Mouse (Mus musculus): Measurements from ENCODE around the gene Hist1h2ab.
"Not testable (repeated sequence)": the region's sequence is repeated elsewhere in the genome, so short reads cannot be mapped to it uniquely, and the experiment has no call there.

Gene Hist1h2ab

DNA sequence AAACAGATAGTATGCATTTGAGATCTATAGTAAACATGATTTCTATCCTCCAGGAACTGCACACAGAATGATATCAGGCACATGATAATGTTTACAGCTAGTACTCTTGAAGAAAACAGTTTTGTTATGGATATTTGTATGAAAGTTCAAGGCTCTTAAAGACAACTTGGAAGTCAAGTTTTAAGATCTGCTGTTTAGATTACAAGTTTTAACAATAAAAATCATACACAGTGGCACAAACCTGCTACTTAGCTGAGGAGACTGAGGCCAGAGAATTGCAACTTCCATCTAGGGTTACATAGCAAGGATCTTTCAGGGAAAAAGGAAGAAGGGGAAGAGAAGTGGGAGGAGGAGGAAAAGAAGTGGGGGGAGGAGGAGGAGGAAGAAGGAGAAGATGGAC is 4.1 kb downstream of the Hist1h2ab start:
- no peak for DNase-seq

DNA sequence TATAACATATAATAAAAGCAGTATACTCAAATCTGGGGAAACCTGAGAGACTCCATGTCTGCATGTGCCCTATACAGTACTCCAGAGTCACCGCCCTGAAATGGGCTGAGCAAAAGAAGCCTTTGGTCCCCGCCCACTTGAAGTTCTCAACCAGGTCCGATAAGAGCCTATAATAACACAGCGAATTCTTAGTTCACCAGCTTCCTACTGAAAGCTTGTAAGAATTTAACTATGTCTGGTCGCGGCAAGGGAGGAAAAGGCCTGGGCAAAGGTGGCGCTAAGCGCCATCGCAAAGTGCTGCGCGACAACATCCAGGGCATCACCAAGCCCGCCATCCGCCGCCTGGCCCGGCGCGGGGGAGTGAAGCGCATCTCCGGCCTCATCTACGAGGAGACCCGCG is 5.9 kb downstream of the Hist1h2ab start, which contains the start of gene Hist1h4b:
Gene Hist1h4b (plus strand): TSS at position 224 of the 400 bp plus-strand sequence.
- peak; percentile 98 for DNase-seq

DNA sequence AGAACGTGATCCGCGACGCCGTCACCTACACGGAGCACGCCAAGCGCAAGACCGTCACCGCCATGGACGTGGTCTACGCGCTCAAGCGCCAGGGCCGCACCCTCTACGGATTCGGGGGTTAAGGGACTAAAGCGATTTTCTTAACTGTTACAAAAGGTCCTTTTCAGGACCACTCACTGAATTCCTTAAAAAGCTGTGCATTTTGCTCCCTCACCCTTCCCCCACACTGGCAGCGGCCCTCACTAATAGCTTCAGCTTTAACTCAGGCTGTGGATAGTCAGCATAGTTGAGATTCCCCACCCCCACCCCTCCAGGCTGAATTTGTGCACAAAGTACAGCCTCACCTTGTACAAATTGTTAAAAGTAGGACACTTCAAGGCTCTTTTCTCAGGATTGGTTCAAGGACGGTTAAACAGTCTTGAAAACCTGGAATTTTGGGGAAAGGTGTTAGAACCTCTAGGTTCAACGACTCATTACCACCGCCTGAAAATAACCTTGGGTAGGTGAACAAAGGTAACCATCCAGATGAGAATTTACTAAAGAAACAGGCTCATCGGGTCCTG is 6.4 kb downstream of the Hist1h2ab start:
- no peak for DNase-seq

DNA sequence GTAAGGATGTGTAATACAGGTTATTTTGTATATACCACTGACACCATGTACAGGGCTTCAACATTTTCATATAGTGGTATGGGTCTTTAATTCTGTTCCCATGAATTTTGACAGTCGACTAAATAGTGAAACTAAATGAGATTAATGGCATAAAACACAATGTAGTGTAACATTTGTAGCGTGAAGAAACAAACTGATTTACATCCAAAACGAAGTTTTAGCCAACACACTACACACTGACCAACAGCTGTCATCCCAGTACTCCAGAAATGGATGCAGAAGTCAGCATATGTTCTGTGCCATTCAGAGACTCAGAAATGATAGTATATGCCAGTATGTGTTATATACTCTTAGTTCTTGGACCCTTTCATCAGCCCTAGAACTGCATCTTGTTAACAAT is 7.0 kb downstream of the Hist1h2ab start:
- no peak for DNase-seq

DNA sequence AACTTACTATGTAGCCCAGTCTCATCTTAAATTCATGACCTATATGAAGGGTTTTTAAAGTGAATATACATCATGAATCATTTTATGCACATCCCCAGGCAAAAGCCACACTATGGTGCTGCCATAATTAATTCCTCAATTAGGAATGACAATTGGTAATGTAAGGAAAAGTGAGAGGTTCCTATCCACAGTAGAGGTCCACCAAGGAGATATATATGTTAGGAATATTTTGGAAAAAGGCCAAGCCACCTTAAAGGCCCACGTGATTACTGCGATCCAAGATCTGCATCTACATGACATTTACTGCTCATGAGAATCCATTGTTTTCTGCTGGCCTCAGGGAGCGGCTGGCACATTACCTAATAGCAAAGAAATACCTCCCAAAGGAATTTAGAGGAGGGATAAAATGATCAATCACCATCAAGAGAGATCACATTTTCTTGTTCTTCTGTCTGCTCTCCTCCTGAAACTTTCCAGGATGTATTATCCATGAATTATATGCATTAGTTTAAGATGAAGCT is 8.4 kb downstream of the Hist1h2ab start:
- DNase-seq: no peak

DNA sequence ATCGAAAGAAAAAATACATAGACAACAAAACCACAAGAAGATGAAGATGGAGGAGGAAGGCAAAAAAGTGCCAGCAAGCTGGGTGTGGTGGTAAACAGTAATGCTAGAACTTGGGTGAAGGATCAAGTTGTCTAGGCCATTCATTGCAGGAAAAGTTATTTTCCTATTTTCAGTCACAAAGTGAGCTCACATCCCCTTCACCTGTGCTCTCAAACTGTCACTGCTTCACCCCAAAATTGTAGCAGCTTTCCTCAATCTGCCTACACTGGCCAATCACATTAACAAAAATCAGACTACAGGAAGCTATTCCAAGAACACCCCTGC is 9.0 kb downstream of the Hist1h2ab start:
- no peak for DNase-seq

DNA sequence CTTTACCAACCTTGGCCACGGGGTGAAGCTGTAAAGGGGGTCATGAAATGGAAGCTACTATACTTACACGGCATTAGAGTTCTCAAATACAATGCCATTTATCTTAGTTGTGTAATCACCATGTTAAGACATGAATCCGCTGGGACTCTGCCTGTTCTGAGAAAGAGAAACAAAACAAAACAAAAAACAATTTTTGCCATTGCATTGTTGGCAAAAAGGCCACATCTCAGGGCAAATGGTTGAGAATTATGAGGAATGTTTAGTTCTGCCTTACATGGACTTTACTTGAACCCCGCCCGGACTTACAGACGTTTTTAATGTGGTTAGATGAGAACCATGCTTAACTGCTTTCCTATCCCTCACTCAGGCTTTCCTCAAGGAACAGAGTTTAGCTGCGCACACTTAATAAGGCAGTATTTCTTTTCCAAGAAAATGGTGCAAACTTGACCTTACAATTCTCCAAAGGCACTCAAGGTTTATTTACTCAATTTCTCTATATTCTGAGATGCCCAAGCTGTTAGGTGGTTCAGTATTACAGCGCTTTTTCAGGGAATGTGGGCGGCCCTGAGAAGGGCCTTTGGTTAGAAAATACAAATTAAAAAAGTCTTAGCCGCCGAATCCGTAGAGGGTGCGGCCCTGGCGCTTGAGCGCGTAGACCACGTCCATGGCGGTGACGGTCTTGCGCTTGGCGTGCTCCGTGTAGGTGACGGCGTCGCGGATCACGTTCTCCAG is 9.5 kb downstream of the Hist1h2ab start:
- DNase-seq: no peak

DNA sequence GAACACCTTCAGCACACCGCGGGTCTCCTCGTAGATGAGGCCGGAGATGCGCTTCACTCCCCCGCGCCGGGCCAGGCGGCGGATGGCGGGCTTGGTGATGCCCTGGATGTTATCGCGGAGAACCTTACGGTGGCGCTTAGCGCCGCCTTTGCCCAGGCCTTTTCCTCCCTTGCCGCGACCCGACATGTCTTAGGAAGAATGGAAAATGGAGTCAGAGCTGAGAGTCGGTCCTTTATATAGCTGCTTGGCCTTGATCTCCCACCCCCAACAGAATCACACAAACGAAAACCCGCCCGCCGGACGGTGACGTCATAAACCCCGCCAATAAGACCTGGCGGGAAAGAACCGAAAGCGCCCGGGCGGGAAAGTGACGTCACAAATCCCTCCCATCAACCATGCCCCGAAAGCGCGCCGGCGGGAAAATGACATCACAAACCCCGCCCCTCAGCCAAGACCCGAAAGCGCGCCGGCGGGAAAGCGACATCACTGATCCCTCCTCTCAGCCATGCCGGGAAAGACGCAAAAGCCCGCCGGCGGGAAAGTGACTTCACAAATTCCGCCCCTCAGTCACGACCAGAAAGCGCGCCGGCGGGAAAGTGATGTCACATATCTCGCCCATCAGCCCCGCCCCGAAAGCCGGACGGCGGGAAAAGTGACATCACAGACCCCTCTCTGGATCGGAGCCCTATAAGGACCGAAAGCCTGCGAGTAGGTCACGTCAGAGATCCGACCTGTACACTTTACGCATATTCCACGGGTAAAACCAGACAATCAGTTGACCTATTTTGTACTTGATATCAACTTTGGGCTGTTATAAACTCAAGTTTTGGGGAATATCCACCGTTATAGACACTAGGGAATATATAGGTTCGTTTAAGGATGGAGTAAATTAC is 10.3 kb downstream of the Hist1h2ab start, which contains the start of gene Hist1h4a:
Gene Hist1h4a (minus strand): TSS at position 259 of the 893 bp plus-strand sequence.
- DNase-seq: peak; percentile 99

DNA sequence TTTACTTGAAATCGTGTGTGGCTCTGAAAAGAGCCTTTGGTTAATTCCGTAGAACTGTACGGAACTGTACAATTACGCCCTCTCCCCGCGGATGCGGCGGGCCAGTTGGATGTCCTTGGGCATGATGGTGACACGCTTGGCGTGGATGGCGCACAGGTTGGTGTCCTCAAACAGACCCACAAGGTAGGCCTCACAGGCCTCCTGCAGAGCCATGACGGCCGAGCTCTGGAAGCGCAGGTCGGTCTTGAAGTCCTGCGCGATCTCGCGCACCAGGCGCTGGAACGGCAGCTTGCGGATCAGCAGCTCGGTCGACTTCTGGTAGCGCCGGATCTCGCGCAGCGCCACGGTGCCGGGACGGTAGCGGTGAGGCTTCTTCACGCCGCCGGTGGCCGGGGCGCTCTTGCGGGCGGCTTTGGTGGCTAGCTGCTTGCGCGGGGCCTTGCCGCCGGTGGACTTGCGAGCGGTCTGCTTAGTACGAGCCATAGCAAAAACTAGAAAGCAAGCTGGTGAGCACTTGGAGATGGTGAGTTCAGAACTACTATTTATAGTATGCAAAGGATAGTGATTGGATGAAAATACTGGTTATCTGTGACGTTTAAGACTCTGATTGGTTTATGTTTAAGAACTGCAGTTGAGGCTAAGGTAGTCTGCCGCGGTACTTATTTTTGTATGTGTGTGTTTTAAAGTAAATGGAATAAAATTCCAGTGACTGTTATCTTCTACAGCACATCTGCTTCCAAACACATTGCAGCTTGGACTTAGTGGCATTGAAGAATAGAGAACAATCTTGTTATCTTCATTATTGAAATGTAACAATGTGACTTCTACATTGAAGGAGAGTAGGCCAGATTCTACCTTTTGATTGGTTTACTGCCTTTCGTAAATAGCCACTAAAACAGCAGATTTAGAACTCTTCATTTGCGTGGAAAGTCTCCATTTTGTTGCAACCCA is 11.2 kb downstream of the Hist1h2ab start, which contains the start of gene Hist1h3a:
Gene Hist1h3a (minus strand): TSS at position 516 of the 951 bp plus-strand sequence.
- DNase-seq: peak; percentile 71

DNA sequence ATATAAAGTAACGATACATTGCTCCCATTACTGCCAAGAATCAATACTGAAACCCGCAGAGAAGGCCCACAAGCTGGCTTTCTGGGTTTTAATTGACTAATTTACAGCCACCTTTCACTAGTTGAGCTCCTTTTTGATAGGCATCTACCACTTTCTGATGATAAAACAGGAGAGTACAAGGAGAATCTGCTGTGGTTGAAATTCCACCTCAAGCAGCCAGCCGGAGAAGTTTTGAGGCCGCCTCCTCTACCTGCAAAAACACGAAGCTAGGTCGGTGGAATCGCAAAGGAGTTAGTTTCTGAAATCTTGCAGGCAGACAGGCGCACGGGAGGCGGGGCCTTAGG is 12.3 kb downstream of the Hist1h2ab start:
- DNase-seq: no peak

DNA sequence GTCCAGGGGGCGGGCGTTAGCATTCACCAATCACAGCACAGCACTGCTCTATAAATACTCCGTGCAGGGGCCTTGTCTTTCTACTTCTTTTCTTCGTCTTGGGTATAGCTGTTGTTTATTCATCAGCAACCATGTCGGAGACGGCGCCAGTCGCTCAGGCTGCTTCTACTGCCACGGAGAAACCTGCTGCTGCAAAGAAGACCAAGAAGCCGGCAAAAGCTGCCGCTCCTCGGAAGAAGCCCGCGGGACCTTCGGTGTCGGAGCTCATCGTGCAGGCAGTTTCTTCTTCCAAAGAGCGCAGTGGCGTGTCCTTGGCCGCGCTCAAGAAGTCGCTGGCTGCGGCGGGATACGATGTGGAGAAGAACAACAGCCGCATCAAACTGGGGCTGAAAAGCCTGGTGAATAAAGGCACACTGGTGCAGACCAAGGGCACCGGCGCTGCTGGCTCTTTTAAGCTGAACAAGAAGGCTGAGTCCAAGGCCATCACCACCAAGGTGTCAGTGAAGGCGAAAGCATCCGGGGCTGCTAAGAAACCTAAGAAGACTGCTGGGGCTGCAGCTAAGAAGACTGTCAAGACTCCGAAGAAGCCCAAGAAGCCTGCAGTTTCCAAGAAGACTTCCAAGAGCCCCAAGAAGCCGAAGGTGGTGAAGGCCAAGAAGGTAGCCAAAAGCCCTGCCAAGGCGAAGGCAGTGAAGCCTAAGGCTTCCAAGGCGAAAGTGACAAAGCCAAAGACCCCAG is 12.8 kb downstream of the Hist1h2ab start, which contains the start of gene Hist1h1a:
Gene Hist1h1a (plus strand): TSS at position 81 of the 738 bp plus-strand sequence.
- DNase-seq: peak; percentile 92

DNA sequence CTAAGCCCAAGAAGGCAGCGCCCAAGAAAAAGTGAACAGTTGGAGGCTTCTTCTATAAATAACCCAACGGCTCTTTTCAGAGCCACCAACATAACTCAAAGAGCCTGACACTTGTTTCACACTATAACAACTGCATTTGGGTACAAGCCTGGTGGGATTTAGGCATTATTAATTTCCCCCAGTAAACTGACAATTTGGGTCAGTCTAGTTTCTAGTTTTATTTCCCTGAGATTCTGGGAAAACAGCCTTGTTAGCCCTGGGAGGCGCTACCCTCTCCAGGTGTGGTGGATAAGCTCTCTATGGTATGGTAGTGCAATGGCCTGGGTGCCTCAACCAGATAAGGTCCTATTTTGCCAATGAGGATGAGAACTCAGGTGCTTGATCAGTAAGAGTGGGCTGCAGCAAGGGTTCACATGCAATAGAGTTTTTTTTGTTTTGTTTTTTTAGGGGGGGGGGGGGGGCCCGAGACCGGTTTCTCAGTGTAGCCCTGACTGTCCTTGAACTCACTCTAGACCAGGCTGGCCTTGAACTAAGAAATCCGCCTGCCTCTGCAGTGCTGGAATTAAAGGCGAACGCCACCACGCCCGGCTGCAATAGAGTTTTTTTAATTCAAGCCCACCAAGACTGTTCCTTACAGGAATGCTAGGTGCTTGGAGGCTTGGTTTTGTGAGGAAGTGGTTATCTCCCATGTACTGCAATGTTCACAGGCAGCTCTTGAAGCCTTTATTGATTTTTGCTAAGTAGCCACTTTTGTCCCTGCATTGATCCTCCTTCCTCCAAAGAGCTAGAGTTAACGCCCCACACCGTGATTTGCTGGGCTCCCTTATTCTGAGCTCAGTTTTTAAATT is 13.6 kb downstream of the Hist1h2ab start:
- no peak for DNase-seq

DNA sequence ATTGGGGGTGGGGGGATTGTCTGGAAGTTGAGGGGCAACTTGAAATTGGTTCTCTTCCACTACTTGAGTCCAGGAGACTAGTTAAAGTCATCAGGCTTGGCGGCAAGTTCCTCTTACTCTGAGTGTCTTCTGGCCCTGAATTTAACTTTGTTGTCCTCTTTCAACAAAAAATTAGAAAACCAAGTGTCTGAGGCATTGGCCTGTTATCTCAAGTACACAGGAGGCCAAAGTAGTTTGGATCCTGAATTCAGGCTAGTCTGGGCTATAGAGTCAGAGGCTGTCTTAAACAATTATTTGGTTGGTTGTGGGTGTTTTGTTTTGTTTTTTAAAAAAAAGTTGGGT is 14.2 kb downstream of the Hist1h2ab start:
- DNase-seq: no peak

DNA sequence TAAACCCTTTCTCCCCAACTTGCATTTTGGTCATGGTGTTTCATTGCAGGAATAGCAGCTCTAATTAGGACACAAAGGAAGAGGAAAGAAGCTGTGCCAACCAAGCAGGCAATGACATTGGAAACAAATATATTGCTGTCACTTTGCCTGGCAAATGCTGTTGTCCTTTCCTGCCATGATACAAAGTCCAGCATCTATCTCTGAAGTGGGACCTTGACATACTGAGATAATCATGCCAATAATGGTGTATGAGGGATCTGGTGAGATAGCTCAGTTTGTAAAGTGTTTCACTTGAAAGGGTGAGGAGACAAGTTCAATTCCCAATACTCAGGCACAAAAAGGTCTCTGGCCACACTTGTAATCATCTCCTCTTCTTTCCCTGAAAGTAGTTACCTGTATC is 15.8 kb downstream of the Hist1h2ab start:
- no peak for DNase-seq

DNA sequence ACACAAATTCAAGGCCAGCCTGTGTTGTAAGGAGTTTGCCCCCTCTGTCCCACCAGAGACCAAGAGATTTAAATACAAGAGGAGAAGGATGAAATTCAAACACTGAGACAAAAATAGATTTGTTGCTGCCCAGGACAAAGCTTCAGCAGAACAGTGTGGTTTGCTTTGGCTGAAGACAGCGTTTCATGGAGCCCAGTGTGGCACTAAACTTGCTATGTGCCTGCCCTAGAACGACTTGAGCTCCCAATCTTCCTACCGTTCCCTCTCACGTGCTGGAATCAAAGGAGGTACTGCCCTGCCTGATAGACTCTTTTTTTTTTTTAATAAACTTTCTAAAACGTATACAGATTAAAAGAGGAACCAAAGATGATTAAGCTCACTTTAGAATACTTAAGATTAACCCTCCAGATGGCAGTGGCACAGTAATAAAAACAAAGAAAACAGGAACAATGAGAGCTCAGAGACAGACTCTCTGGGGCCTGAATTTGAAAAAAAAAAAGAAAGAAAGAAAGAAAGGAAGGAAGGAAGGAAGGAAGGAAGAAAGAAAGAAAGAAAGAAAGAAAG is 18.0 kb downstream of the Hist1h2ab start:
- no peak for DNase-seq

DNA sequence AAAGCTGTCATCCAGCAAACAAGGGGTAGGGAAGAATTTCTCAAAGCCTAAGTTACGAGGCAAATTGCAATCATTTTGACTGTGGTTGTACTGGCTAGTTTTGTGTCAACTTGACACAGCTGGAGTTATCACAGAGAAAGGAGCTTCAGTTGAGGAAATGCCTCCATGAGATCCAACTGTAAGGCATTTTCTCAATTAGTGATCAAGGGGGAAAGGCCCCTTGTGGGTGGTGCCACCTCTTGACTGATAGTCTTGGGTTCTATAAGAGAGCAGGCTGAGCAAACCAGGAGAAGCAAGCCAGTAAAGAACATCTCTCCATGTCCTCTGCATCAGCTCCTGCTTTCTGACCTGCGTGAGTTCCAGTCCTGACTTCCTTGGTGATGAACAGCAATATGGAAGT is 18.7 kb downstream of the Hist1h2ab start, which contains the start of gene Trim38:
Gene Trim38 (plus strand): TSS at position 301 of the 400 bp plus-strand sequence.
- not testable (repeated sequence) for DNase-seq

DNA sequence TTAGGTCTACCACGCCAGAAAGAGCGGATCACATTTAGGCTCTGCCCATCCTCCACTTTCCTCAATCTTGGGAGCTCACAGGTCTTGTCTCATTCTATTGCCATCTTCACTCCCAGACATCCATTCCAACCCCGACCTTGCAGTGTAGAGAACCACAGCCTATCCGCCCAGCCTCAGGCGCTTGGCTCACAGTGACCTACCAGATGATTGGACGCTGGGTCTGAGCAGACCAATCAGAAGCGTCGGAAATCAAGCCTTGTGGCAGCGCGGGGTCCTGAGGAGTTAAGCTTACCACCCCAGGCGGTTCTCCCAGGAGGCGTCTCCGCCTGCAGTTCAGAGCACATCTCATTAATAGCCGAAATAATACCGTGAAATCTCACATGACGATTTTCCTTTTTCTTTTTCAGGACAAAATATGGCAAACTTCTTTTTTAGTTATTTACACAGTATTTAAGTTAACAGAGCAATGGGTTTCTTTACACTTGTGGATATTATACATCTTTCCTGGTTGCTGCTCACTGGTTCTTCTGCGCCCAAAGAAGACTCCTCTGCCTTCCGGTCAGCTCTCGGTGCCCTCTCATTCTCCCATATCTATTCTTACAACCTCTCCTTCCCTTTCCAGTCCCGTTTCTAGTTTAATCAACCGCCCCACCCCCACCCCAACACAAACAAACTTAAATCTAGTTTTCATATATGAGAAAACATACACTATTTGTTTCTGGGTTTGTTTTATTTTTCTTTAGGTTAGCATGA is 21.8 kb downstream of the Hist1h2ab start:
- peak; percentile 35 for DNase-seq

DNA sequence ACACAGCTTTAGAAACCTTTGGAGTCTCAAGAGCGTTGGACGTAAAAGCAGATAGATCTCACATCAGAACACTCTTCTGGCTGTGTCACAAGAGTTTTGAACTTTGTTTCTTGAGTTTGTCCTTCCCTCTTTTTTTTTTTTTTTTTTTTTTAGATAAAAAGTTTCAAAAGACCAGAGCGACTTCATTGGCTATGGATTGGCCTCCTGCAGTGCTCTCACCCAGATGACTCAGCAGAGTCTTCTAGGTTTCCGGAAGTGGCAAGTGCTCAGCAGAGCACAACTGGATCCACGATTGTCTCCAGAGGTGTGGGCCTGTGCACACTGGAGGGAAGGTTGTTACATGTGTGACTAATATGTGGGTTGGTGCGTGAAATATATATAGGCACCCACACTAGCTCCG is 27.4 kb downstream of the Hist1h2ab start:
- no peak for DNase-seq

DNA sequence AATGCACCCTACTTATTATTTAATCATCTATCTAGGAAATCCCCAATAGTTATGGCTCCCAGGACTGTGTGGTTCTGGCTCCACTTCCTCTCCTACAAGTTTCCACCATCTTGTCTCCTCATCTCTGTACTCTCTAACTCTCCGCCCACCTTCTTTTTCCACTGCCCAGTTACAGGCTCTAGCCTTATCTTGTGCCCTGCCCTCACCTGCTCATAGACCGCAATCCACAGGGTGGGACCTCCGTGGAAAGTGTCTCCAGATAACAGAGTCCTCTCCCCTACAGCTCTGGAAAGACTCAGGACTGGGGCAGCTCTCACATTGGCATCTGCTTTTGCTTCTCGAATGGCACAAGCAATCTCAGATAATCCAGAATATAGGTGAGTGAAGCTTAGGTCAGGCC is 28.1 kb downstream of the Hist1h2ab start:
- DNase-seq: no peak
